Comparison of ENCODE assay signal across 14 mouse cellular contexts in genomic region chr4:150068216-150068615, GRCm38 (mm10).
"Had no signal": no experiment of that assay in that cellular context is flagged by ENCODE, and none has a peak within 500 bp of the region (broad histone marks: within the 10 kb centered on the region; RNA-seq: fewer than 3 reads in every experiment).

No protein-coding gene starts in this region.

- DNase-seq: kidney, adult 18-20 months; kidney, postnatal 10 days; liver; liver, embryonic 13.5 days; liver, postnatal 0 days; midbrain, embryonic 14.5 days; retina, postnatal 1 day; right cerebral cortex, postnatal 4 days; spleen, adult 18-20 months; thymus, postnatal 36 days had no signal

- H3K36me3 ChIP-seq: limb, embryonic 12.5 days; liver, embryonic 13.5 days; neural tube, embryonic 12.5 days; stomach, embryonic 15.5 days had no signal

- ATAC-seq: liver, postnatal 0 days had no signal

- H3K4me2 ChIP-seq: limb, embryonic 12.5 days; liver, embryonic 13.5 days; neural tube, embryonic 12.5 days; stomach, embryonic 15.5 days had no signal

- H3K9ac ChIP-seq: limb, embryonic 12.5 days; liver, embryonic 13.5 days; liver, postnatal 0 days; neural tube, embryonic 12.5 days; stomach, embryonic 15.5 days had no signal

- H3K27ac ChIP-seq: layer of hippocampus, adult 2 months; limb, embryonic 12.5 days; liver, embryonic 13.5 days; neural tube, embryonic 12.5 days; stomach, embryonic 15.5 days had no signal

- H3K27me3 ChIP-seq: limb, embryonic 12.5 days; liver, embryonic 13.5 days; neural tube, embryonic 12.5 days; stomach, embryonic 15.5 days had no signal

- H3K4me1 ChIP-seq: liver, embryonic 13.5 days; neural tube, embryonic 12.5 days; stomach, embryonic 15.5 days had no signal

- H3K9me3 ChIP-seq: limb, embryonic 12.5 days; liver, embryonic 13.5 days; neural tube, embryonic 12.5 days; stomach, embryonic 15.5 days had no signal

- H3K4me3 ChIP-seq: layer of hippocampus, adult 2 months; limb, embryonic 12.5 days; liver, embryonic 13.5 days; neural tube, embryonic 12.5 days; stomach, embryonic 15.5 days had no signal
